Mouse (Mus musculus) bone marrow macrophage, adult 2 months (primary cell): Measurements from ENCODE around the gene Tshz2. TPM values are rescaled to one million over a fixed set of nuclear protein-coding genes. Genes with fewer than 3 reads are reported as not detected.
"Not testable (repeated sequence)": the region's sequence is repeated elsewhere in the genome, so short reads cannot be mapped to it uniquely, and the experiment has no call there.

Experiments used
- H3K27ac ChIP-seq: 2 replicates; pipeline ENCODE4 v1.5.1; 2012; ENCODE audit warnings: low read depth, low read length; ENCODE audit not compliant: insufficient read depth
- H3K4me1 ChIP-seq: 2 replicates; pipeline ENCODE4 v1.6.1; 2012; ENCODE audit warnings: low read length; ENCODE audit not compliant: control insufficient read depth, insufficient read depth
- H3K4me3 ChIP-seq: 2 replicates; pipeline ENCODE4 v1.5.1; 2012; ENCODE audit warnings: mild to moderate bottlenecking, low read length, moderate library complexity; ENCODE audit not compliant: insufficient read depth
- CTCF ChIP-seq: IDR thresholded peaks from 2 replicates; pipeline ENCODE4 v1.5.1; 2012; ENCODE audit warnings: low read depth, mild to moderate bottlenecking, low read length, moderate library complexity
- POLR2A ChIP-seq: IDR thresholded peaks from 2 replicates; pipeline ENCODE4 v1.6.1; 2012; ENCODE audit warnings: mild to moderate bottlenecking, low read depth, low read length, borderline replicate concordance
- polyA plus RNA-seq: library from polyadenylated mRNA; stranded (reverse); fragments of >200 nt; gene quantifications from 2 replicates; pipeline ENCODE4 v1.2.4, GENCODE M21; 2012; ENCODE audit not compliant: missing spikeins, insufficient read depth, insufficient read length

Tshz2 gene
- polyA plus RNA-seq, result not detected in 2 replicates

DNA sequence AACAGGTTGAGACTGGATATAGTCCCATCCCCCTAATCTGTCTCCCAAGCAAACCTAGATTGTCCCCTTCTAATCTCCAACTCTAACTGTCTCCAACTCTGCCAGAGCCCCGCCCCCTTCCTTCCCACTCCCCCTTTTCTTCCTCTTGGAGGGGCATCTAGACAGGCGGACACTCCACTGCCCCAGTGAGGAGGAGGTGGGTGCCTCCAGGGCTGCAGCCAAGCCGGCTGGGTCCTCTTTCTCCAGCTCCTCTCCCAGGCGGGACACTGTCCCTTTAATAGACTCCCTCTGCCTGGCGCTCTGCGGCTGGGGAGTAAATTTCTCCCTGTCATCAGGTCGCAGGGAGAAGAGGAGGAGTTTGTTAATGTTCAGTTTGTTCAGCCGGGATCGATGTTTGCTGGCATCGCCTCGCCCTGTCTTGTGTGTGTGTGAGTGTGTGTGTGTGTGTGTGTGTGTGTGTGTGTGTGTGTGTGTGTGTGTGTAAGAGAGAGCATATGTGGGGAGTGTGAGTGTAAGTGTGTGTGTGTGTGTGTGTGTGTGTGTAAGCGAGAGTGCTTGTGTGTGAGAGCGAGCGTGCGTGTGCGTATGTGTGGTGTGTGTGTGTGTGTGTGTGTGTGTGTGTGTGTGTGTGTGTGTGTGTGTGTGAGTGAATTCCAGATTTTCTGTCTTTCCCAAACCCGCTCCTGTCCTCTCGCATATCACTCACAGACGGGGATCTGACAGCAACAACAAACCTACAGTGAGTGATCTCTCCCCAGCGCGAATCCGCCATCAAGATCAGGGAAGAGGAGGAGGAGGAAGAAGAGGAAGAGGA lies at the start of gene Tshz2:
Tshz2 (plus strand) TSS at position 676 of the 814 bp plus-strand sequence.
- H3K4me3 ChIP-seq, result no peak within 1 kb of the TSS
- no peak within 1 kb of the TSS for H3K27ac ChIP-seq
- TF ChIP-seq CTCF, result no peak
- TF ChIP-seq POLR2A, result no peak
- H3K4me1 ChIP-seq, result no peaks in the 10 kb centered on the region

DNA sequence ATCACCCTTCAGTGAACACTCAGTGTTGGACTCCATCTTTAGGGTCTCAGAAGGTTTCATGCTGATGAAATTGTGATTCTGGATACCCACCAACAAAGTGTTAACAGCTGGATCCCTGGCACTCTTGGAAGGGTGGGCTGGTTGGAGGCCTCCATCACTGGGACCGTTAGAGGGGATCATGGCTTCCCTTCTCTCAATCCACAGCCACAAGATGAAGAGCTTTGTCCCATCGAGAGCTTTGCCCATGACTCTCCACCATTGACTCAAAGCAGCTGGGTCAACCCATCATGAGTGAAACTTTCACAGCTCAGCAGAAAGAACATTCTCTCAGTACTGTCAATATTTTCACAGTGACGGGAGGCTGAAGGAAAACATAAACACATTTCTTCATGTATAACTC lies 49.3 kb upstream of the Tshz2 start:
- Histone ChIP-seq H3K4me1 (no peaks in the 10 kb centered on the region), H3K27ac (no peak overlapping the region)
- TF ChIP-seq CTCF, result no peak

DNA sequence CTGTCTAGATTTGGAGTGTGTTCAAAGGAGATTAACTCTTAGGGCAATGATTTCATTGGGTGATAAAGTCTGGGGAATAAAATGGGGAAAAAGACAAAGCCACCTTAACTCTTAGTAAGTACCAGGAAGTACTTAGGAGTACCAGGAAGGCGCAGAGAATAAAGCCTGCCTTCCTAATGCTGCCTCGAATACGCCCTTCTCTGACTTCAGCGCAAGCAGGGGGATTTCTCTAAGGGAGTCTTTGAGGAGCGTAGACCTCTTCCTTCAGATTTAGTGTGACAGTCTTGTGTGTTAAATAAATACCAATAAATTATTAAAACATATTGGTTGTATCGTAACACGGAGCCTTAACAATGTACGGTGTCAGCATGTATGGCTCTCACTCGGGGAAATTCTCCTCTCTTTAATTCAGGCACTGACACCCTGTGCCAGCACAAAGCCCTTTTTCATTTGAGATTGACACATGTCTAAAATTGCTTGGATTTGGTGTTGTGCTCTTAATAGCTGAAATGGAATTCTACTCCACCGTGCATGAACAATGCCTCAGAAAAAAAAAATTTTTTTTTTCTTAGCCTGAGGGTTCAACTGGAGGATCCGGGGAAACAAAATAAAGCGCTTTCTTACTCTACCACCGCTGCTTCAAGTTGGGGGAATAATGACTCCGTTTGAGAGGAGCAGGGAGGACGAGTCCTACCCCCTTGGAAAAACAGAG lies 47.9 kb upstream of the Tshz2 start:
- Histone ChIP-seq H3K27ac (no peak overlapping the region), H3K4me3 (no peak overlapping the region), H3K4me1 (no peaks in the 10 kb centered on the region)
- TF ChIP-seq CTCF (no peak), POLR2A (no peak)

More for the DNA sequence above, 49.3 kb upstream of the Tshz2 start:
- no peak overlapping the region for H3K4me3 ChIP-seq

DNA sequence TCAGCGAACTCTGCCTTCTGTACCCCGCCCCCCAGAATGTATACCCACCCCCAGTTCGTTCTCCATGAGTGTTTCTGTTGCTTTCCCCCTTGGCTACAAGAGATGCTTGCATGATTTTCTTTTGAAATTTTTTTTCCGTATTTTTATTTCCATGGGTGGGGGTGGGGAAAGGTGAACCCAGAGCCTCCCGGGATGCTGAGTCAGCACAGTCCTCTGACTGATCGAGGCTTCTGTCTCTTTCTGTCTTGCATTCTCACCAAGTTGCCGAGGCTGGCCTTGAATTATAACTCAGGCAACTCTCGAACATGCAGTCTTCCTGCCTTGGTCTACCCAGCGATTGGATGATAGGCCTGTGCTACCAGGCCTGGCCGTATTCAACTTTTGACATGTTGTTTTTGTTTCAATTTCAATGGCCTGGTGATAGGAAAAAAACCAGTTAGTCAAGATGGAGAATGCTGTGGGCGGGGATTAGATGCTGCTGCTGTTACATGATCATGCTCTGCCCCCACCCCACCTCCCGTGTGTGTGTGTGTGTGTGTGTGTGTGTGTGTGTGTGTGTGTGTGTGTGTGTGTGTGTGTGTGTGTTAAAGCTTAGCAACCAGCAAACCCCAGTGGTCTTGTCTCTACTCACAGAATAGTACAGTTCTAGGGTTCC lies 47.1 kb upstream of the Tshz2 start:
- Histone ChIP-seq H3K4me3 (no peak overlapping the region), H3K4me1 (no peaks in the 10 kb centered on the region), H3K27ac (no peak overlapping the region)
- no peak for TF ChIP-seq CTCF
- TF ChIP-seq POLR2A, result no peak

DNA sequence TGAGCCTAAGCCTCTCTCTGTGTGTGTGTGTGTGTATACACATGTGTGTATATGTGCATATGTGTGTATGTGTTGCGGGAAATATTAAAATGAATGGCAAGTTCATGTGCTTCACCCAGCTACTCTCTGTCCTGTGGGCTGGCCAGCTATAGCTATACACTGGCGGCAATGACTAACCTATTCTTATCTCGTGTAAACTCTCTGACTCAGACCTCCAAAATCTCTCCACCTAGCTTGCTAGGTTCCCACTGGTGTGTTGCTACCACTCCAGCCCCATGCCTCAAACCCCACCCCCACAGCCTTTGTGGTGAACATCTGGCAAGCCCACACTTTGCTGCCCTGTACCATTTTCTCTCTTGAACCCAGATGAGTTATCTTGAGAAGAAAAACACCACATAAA lies 46.1 kb upstream of the Tshz2 start:
- H3K27ac ChIP-seq, result no peak overlapping the region
- H3K4me3 ChIP-seq, result no peak overlapping the region
- H3K4me1 ChIP-seq, result no peaks in the 10 kb centered on the region
- TF ChIP-seq POLR2A (no peak), CTCF (no peak)

DNA sequence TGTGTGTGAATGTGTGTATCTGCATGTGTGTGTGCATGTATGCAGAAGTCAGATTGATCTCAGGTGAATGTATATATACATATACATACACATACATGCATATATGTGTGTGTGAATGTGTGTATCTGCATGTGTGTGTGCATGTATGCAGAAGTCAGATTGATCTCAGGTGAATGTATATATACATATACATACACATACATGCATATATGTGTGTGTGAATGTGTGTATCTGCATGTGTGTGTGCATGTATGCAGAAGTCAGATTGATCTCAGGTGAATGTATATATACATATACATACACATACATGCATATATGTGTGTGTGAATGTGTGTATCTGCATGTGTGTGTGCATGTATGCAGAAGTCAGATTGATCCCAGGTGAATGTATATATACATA lies 45.2 kb upstream of the Tshz2 start, which contains the start of gene Gm11011:
Gm11011 (minus strand) TSS at position 101 of the 400 bp plus-strand sequence.
- H3K4me1 ChIP-seq, H3K27ac ChIP-seq, H3K4me3 ChIP-seq: not testable (repeated sequence)

DNA sequence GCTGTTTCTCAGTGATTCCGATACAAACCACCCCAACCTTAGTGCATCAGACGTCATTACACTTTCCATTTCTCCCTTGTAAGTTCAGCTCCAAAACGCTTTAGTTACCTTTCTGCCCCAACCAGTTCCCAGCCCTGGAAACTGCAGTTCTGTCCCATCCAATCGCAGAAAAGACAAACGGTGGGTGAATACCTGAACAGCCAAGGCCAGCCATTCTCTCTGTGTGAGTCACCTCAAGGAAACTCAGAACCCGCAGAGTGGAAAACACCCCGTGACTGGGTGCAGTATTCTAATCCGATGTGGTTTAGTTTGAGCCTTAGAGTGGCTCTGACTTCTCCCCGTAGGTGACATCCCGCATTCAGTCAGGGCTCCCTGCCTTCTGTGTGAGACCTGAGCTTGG lies 43.1 kb upstream of the Tshz2 start:
- H3K4me3 ChIP-seq, result no peak overlapping the region
- H3K27ac ChIP-seq, result no peak overlapping the region
- no peaks in the 10 kb centered on the region for H3K4me1 ChIP-seq
- TF ChIP-seq POLR2A (no peak), CTCF (no peak)

DNA sequence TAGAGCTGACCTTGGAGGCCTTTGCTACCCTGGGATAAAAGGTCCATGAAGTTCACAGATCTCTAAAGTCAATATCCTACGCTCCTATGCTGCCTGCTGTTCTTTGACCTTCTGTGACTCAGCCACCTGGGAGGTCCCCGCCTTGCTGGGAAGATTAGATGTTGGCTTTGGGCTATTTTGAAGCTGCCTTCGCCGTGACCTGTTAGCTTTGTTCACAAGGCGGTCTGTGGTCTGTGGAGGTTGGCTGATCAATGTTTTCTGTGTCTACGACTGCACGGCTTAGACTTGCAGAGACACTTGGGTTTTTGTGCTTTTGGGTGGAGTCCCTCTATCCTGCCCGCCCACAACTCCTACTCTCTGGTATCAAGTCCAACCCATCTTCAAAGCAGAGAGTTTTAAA lies 42.4 kb upstream of the Tshz2 start:
- Histone ChIP-seq H3K4me3 (no peak overlapping the region), H3K4me1 (no peaks in the 10 kb centered on the region)

DNA sequence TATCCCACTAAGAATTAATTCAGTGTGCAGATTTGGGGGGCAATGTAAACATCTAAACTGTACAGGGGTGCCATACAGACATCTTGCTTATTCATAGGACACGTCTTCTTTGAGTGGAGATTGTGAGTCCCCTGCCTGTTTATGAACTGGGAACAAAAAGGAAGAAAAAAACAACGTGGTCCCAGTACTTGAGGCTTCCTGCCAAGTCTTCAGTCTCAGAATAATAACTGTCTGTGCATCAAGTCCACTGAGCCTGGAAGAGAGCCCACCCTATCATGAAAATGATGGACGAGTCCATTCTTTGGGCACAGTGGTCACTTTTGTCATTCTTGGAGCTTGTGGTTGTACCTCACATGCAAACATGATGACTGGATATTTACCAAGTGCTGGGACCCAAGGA lies 39.1 kb upstream of the Tshz2 start:
- no peak for TF ChIP-seq POLR2A
- no peak for TF ChIP-seq CTCF
- H3K4me3 ChIP-seq, result no peak overlapping the region
- no peak overlapping the region for H3K27ac ChIP-seq
- H3K4me1 ChIP-seq, result no peaks in the 10 kb centered on the region

More for the DNA sequence above, 42.4 kb upstream of the Tshz2 start:
- H3K27ac ChIP-seq, result no peak overlapping the region
- TF ChIP-seq POLR2A, result no peak
- TF ChIP-seq CTCF, result no peak

DNA sequence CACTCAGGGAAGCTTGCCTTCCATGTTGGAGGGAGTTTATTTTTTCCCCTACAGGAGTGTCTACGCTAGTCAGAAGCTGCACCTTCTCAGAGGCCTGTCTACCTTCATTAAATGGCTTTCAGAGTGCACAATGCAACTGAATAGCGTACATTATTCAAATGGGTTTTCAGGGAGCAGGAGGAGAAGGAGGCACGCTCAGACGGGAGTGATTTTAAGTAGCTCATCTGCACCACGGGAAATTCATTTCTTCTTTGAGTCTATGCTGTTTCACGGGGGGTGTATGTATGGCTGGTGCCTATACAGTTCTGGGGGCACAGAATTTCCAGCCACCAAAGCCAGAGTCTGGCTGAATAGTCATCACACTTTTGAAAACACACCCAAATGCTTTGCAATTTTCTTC lies 35.5 kb upstream of the Tshz2 start:
- Histone ChIP-seq H3K4me1 (no peaks in the 10 kb centered on the region), H3K27ac (no peak overlapping the region), H3K4me3 (no peak overlapping the region)
- TF ChIP-seq CTCF, result no peak
- no peak for TF ChIP-seq POLR2A
